Mouse (Mus musculus): ENCODE measurements around the gene Clca4a. TPM values are rescaled to one million over a fixed set of nuclear protein-coding genes. Genes with fewer than 3 reads are reported as not detected.
"Not testable (repeated sequence)": the region's sequence is repeated elsewhere in the genome, so short reads cannot be mapped to it uniquely, and the experiment has no call there.

Gene Clca4a
- polyA plus RNA-seq, 1 experiment from 2014 or later = not detected

DNA sequence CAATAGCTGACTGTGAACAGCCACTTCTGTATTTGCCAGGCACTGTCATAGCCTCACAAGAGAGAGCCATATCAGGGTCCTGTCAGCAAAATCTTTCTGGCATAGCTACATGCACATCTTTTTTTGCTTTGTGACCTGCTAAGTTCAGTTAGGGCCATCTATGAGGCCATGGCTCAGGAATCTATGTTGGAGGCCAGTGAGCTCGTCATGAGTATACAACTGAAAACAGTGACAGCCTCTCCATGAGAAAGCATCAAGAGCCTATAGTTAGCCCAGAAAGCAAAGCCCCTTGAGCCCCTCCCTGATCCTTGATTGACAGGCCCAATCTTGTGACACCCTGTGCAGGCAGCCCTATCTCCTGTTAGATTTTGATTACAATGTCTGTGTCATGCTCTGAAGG, 1.2 kb upstream of the Clca4a start:
- DNase-seq (ENCODE audit: low spot score) (no peak), ATAC-seq (ENCODE audit: low read depth) (no peak)
- Histone ChIP-seq H3K4me3 (ENCODE audit: low read depth, low read length) (no peak overlapping the region), H3K9ac (ENCODE audit: low read depth, low read length) (no peak overlapping the region), H3K36me3 (ENCODE audit: control insufficient read depth, insufficient read depth, low read length) (no peaks in the 10 kb centered on the region), H3K9me3 (ENCODE audit: control insufficient read depth, low read length) (no peaks in the 10 kb centered on the region), H3K27ac (replicated peaks; ENCODE audit: low read depth, low read length) (no peak overlapping the region), H3K4me1 (ENCODE audit: control insufficient read depth, insufficient read depth, low read length) (no peaks in the 10 kb centered on the region), H3K4me2 (ENCODE audit: low read depth, low read length) (no peak overlapping the region), H3K27me3 (replicated peaks; ENCODE audit: control insufficient read depth, insufficient read depth, low read length) (no peaks in the 10 kb centered on the region)
- 70% methylated on average over 1 of the region's 1 CpGs for WGBS

GRCm38 (mm10) chr3:144971553-144972270, 3.1 kb downstream of the Clca4a start:
- Histone ChIP-seq H3K36me3 (ENCODE audit: control insufficient read depth, insufficient read depth, low read length) (no peaks in the 10 kb centered on the region), H3K27me3 (replicated peaks; ENCODE audit: control insufficient read depth, insufficient read depth, low read length) (no peaks in the 10 kb centered on the region), H3K9ac (ENCODE audit: low read depth, low read length) (no peak overlapping the region), H3K27ac (replicated peaks; ENCODE audit: low read depth, low read length) (no peak overlapping the region), H3K4me3 (ENCODE audit: low read depth, low read length) (no peak overlapping the region), H3K4me1 (ENCODE audit: control insufficient read depth, insufficient read depth, low read length) (no peaks in the 10 kb centered on the region), H3K9me3 (ENCODE audit: control insufficient read depth, low read length) (no peaks in the 10 kb centered on the region), H3K4me2 (ENCODE audit: low read depth, low read length) (no peak overlapping the region)
- no peak for DNase-seq (ENCODE audit: low spot score)
- ATAC-seq (ENCODE audit: low read depth) = no peak
- 77% methylated on average over 9 of the region's 9 CpGs for WGBS

DNA sequence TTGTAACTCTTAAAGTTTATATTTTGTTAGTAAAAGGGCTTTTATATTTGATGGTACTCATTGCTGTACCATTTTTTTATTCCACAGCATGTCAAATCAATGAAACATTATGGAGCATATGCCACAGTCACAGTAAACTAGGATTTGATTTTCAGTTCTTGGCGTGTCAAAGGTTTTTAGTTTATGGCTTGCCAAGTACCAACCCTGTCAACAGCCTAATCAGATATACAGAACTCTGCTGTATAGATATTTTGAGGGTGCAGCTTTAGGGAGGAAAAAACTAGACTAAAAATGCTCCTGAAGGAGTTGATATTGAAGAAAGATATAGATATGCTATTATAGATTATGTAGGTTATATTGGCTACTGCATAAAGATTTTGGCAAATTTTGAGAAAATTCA, 5.1 kb downstream of the Clca4a start:
- Histone ChIP-seq H3K4me3 (ENCODE audit: low read depth, low read length) (no peak overlapping the region), H3K27ac (replicated peaks; ENCODE audit: low read depth, low read length) (no peak overlapping the region), H3K9me3 (ENCODE audit: control insufficient read depth, low read length) (no peaks in the 10 kb centered on the region), H3K27me3 (replicated peaks; ENCODE audit: control insufficient read depth, insufficient read depth, low read length) (no peaks in the 10 kb centered on the region), H3K36me3 (ENCODE audit: control insufficient read depth, insufficient read depth, low read length) (no peaks in the 10 kb centered on the region), H3K9ac (ENCODE audit: low read depth, low read length) (no peak overlapping the region), H3K4me1 (ENCODE audit: control insufficient read depth, insufficient read depth, low read length) (no peaks in the 10 kb centered on the region), H3K4me2 (ENCODE audit: low read depth, low read length) (no peak overlapping the region)
- DNase-seq (ENCODE audit: low spot score) = no peak
- WGBS = 68% methylated on average over 1 of the region's 1 CpGs
- ATAC-seq (ENCODE audit: low read depth) = no peak

- no peak for DNase-seq (ENCODE audit: low spot score)
- Histone ChIP-seq H3K9me3 (ENCODE audit: control insufficient read depth, low read length) (no peaks in the 10 kb centered on the region), H3K27me3 (replicated peaks; ENCODE audit: control insufficient read depth, insufficient read depth, low read length) (no peaks in the 10 kb centered on the region), H3K36me3 (ENCODE audit: control insufficient read depth, insufficient read depth, low read length) (no peaks in the 10 kb centered on the region), H3K4me2 (ENCODE audit: low read depth, low read length) (no peak overlapping the region), H3K27ac (replicated peaks; ENCODE audit: low read depth, low read length) (no peak overlapping the region), H3K4me3 (ENCODE audit: low read depth, low read length) (no peak overlapping the region), H3K9ac (ENCODE audit: low read depth, low read length) (no peak overlapping the region), H3K4me1 (ENCODE audit: control insufficient read depth, insufficient read depth, low read length) (no peaks in the 10 kb centered on the region)
- no peak for ATAC-seq (ENCODE audit: low read depth)
- 64% methylated on average over 4 of the region's 4 CpGs for WGBS
Measured at GRCm38 (mm10) chr3:144966074-144966473, 8.8 kb downstream of the Clca4a start.

GRCm38 (mm10) chr3:144950829-144951228, 24.0 kb downstream of the Clca4a start:
- Histone ChIP-seq H3K36me3 (ENCODE audit: control insufficient read depth, insufficient read depth, low read length) (no peaks in the 10 kb centered on the region), H3K27me3 (replicated peaks; ENCODE audit: control insufficient read depth, insufficient read depth, low read length) (no peaks in the 10 kb centered on the region), H3K9me3 (ENCODE audit: control insufficient read depth, low read length) (no peaks in the 10 kb centered on the region), H3K4me2 (ENCODE audit: low read depth, low read length) (no peak overlapping the region), H3K27ac (replicated peaks; ENCODE audit: low read depth, low read length) (no peak overlapping the region), H3K4me3 (ENCODE audit: low read depth, low read length) (no peak overlapping the region), H3K4me1 (ENCODE audit: control insufficient read depth, insufficient read depth, low read length) (no peaks in the 10 kb centered on the region), H3K9ac (ENCODE audit: low read depth, low read length) (no peak overlapping the region)
- 66% methylated on average over 4 of the region's 4 CpGs for WGBS
- DNase-seq (ENCODE audit: low spot score) (no peak), ATAC-seq (ENCODE audit: low read depth) (no peak)

DNA sequence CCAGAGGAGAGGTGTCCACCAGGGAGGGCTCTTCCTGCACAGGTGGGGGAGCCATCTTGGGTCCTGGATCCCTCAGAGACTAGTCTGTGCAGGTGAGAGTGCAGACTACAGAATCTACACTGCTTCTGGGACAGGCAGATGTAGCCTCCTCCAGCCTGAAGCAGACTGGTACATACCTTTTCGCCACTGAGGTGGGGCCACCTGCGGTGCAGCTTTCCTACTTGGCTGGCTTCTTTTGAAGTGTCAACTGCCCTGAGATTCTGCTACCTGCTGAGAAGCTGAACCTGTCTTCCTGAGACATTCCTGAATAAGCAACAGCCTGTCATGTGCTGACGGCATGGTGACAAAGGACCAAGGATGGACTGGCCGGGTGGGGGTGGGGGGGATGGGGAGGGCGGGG, 27.5 kb downstream of the Clca4a start:
- not testable (repeated sequence) for H3K27me3 ChIP-seq (replicated peaks; ENCODE audit: control insufficient read depth, insufficient read depth, low read length); H3K9me3 ChIP-seq (ENCODE audit: control insufficient read depth, low read length); DNase-seq (ENCODE audit: low spot score); H3K9ac ChIP-seq (ENCODE audit: low read depth, low read length); H3K4me1 ChIP-seq (ENCODE audit: control insufficient read depth, insufficient read depth, low read length); ATAC-seq (ENCODE audit: low read depth); H3K27ac ChIP-seq (replicated peaks; ENCODE audit: low read depth, low read length); H3K4me3 ChIP-seq (ENCODE audit: low read depth, low read length); H3K36me3 ChIP-seq (ENCODE audit: control insufficient read depth, insufficient read depth, low read length); H3K4me2 ChIP-seq (ENCODE audit: low read depth, low read length)
- WGBS = 23% methylated on average over 4 of the region's 5 CpGs

DNA sequence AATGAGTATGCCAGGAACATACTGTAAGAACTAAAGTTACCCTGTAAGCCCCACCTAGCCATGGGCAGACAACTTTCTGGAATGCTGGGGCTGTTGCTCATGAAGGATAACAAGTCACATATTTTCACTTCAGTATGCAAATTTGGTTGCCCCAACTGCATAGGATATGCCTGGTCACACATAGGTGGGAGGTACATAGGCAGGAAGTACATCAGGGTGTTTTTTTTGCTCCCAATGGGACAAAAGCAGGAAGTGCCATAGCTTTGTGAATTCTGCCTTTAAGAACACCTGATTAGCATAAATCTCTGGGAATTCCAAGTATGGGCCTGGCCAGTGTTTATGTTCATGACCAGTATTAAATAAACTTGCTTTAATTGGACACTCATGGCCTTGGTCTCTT, 41.2 kb downstream of the Clca4a start:
- H3K4me2 ChIP-seq (ENCODE audit: low read depth, low read length); DNase-seq (ENCODE audit: low spot score); H3K9me3 ChIP-seq (ENCODE audit: control insufficient read depth, low read length); H3K27me3 ChIP-seq (replicated peaks; ENCODE audit: control insufficient read depth, insufficient read depth, low read length); H3K36me3 ChIP-seq (ENCODE audit: control insufficient read depth, insufficient read depth, low read length); ATAC-seq (ENCODE audit: low read depth); H3K4me1 ChIP-seq (ENCODE audit: control insufficient read depth, insufficient read depth, low read length); H3K9ac ChIP-seq (ENCODE audit: low read depth, low read length); H3K4me3 ChIP-seq (ENCODE audit: low read depth, low read length); H3K27ac ChIP-seq (replicated peaks; ENCODE audit: low read depth, low read length): not testable (repeated sequence)

GRCm38 (mm10) chr3:144933011-144933491, 41.8 kb downstream of the Clca4a start:
- no peak for DNase-seq (ENCODE audit: low spot score)
- Histone ChIP-seq H3K27ac (replicated peaks; ENCODE audit: low read depth, low read length) (no peak overlapping the region), H3K4me3 (ENCODE audit: low read depth, low read length) (no peak overlapping the region), H3K4me1 (ENCODE audit: control insufficient read depth, insufficient read depth, low read length) (no peaks in the 10 kb centered on the region), H3K9ac (ENCODE audit: low read depth, low read length) (no peak overlapping the region), H3K4me2 (ENCODE audit: low read depth, low read length) (no peak overlapping the region), H3K27me3 (replicated peaks; ENCODE audit: control insufficient read depth, insufficient read depth, low read length) (no peaks in the 10 kb centered on the region), H3K36me3 (ENCODE audit: control insufficient read depth, insufficient read depth, low read length) (no peaks in the 10 kb centered on the region), H3K9me3 (ENCODE audit: control insufficient read depth, low read length) (no peaks in the 10 kb centered on the region)
- no peak for ATAC-seq (ENCODE audit: low read depth)
- 96% methylated on average over 1 of the region's 1 CpGs for WGBS

- no peak within 1 kb of the TSS for H3K4me3 ChIP-seq (ENCODE audit: low read depth, low read length)
- H3K27me3 ChIP-seq (replicated peaks; ENCODE audit: control insufficient read depth, insufficient read depth, low read length) = no peaks in the 10 kb centered on the region
- H3K9me3 ChIP-seq (ENCODE audit: control insufficient read depth, low read length) = no peaks in the 10 kb centered on the region
- DNase-seq (ENCODE audit: low spot score) (no peak), ATAC-seq (ENCODE audit: low read depth) (no peak)
- H3K36me3 ChIP-seq (ENCODE audit: control insufficient read depth, insufficient read depth, low read length) = no peaks in the 10 kb centered on the region
- no peaks in the 10 kb centered on the region for H3K4me1 ChIP-seq (ENCODE audit: control insufficient read depth, insufficient read depth, low read length)
- H3K9ac ChIP-seq (ENCODE audit: low read depth, low read length) = no peak within 1 kb of the TSS
- H3K27ac ChIP-seq (replicated peaks; ENCODE audit: low read depth, low read length) = no peak within 1 kb of the TSS
- H3K4me2 ChIP-seq (ENCODE audit: low read depth, low read length) = no peak within 1 kb of the TSS
Measured at GRCm38 (mm10) chr3:144932335-144932734, 42.5 kb downstream of the Clca4a start, which contains the start of gene Clca4b. Gene Clca4b (minus strand): TSS chr3:144932529.

Data from embryonic facial prominence, embryonic 14.5 days (tissue).